Mouse (Mus musculus) testis, postnatal 10 days (tissue): ENCODE results near the gene Sfxn3.
A peak's percentile ranks its signal among the peaks of the same experiment; 100 is the strongest.

Source experiments
- DNase-seq: peaks from one replicate; pipeline ENCODE4 v3.0.0; 2021; ENCODE audit warnings: low spot score

The Sfxn3 gene

DNA sequence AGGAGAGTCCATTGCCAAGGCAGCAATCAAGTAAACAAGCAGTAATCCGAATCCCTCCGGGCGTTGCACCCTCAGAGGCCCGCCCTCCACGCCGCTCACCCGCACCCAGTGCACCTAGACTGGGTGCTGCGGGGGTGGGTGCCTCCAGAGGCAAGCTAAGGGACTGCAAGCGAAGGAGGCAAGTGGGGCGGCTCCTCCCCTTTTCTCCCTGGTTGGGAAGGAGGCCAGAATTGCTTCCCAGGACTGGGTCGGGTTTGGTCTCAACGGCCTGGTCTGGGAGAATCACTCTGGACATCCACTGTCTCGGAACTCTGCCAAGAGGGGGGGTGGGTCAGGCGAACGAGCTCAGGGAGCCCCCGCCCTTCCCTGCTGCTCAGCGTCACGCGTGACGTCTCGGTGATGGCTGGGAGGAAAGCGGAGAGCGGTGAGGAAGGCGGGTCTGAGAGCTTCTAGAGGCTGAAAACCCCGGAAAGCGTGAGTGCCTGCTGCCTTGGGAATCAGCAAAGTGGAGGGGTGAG is at the start of gene Sfxn3:
TSS of gene Sfxn3 (plus strand) at position 87 of the 518 bp plus-strand sequence.
- peak; percentile 98 for DNase-seq

DNA sequence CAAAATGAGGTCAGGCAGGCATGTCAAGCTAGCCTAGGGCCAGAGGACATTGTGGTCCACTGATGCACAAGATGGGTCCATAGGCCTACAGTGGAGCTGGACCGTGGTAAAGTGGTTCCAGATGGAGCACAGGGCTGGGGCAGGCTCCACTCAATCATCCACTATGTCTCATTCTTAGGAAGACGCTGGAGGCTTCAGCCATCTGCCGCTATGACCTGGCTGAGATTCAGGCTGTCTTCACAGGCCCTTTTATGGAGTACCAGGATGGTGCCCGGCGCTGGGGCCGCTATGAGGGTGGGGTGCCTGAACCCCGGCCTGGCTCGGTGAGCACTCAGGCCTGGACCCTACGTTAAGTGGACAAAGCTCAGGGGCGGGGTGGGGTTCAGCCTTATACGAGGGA is 49.5 kb upstream of the Sfxn3 start:
- DNase-seq: no peak

DNA sequence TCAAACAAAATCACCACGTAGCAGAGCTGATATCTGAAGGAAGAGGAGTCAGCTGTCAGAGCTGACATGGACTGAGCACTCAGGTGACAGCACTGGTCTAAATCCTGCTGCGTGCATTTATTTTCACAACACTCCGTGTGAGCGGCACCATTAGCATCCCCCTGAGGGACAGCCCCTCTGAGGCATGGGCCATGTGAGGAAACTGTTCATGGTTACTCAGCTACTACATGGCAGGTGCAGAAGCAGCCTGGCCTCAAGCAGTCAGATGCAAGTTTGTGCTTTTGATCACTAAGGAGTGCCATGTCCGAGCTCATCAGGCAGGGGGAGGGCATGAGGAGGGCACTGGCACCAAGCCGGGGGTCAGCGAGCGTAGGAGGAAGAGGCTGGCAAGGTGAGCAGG is 47.7 kb upstream of the Sfxn3 start:
- no peak for DNase-seq

DNA sequence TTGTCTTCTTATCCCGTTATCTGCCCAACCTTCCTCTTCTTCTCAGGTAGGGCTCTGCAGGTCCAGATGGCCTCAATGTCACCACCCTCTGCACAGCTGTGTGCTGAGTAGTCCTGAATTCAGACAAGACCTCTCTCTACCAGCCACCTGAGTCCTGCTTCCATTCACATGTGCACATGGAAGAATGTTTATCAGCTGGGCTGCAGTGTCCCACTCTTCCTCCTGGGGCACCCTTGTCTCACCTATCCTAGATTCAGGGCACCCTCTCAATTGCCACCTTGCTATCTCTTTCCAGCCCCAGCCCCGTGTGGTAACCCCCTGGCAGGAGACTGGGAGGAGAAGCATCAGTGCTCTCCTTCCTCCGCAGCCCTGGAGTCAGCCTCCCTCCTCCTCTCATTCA is 45.0 kb upstream of the Sfxn3 start:
- no peak for DNase-seq

DNA sequence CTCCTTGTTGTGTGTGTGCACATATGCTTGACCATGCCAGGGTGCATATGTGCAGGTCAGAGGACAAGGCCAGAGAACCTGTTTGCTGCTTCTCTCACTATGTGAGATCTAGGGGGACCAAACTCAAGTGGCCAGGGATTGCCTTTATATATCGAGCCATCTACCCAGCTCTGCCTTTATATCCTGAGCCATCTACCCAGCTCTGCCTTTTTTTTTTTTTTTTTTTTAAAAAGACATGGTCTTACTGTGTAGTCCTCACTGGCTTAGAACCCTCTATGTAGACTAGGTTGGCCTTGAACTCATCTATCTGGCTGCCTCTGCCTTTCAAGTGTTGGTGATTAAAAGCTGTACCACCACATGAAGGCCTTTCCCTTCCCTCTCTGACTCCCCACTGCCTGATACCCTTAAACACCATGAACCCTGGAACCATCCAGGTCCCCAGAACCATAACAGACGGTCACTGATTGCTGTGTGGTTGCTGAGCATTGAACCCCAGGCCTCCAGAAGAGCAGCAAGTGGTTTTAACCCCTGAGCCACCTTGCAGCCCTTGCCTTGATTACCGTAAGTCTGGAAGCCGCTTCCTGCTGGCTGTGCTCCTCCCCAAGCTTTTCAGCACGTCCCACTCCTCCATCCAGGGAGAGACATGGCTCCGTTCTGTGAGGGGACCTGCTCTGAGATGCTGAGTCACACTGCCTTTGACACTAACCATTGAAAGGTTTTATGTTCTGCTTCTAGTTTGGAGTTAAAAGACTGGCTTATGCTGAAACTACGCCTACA is 43.4 kb upstream of the Sfxn3 start:
- DNase-seq: no peak

DNA sequence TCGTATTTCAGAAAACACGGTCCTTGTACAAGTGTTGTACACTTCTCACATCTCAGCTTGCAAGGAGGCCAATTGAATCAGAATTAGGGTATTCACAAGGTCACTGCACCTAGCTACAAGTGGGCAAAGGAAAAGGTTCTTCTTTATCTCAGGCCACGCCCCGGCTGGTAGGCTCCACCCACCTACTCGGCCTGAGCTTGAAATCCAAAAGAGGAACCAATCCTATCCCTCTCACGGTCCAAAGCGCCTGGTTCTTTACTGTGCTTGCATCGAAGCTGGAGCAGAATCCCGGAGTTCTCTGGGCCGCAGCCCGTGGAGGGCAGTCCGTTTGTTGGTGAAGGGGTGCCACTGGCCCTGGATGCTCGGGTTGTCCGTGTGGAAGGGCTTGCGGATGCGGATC is 41.9 kb upstream of the Sfxn3 start, which contains the start of gene Twnk:
TSS of gene Twnk (plus strand) at position 220 of the 400 bp plus-strand sequence.
- peak; percentile 86 for DNase-seq

DNA sequence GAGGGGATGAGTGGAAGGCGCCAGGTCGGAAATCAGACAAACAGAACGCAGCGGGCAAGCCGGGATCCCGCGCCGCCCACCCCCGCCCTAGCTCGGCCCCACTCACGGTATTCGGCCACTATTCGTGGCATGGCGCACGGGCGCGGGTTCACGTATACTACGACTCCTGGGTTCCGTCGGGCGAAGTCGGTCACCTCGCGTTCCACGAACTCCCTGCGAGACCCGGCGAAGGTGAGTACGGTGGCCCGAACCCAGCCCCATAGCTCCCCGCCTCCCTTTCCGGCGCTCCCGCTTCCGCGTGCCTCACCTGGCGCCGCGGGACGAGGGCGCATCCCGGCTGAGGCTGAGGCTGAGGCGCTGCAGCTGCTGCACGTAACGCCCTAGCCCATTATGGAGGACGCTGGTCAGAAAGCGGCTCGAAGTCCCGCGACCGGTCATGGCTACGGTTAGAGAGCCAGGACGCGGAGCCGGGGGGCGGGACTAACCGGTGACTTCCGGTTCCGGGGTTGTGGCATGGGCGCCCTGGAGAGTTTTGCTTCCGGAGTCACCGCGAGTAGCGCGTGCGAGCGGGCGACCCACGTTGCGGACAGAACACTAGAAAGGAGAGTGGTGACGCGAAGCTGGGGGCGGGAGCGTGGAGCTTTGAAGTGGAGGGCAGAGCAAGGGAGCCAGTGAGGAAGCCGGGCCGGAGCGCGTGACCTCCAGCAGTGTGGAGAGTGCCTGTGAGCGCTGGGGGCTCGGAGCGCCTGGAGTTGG is 41.2 kb upstream of the Sfxn3 start, which contains the start of gene Mrpl43:
TSS of gene Mrpl43 (minus strand) at position 486 of the 756 bp plus-strand sequence.
- peak; percentile 99 for DNase-seq

DNA sequence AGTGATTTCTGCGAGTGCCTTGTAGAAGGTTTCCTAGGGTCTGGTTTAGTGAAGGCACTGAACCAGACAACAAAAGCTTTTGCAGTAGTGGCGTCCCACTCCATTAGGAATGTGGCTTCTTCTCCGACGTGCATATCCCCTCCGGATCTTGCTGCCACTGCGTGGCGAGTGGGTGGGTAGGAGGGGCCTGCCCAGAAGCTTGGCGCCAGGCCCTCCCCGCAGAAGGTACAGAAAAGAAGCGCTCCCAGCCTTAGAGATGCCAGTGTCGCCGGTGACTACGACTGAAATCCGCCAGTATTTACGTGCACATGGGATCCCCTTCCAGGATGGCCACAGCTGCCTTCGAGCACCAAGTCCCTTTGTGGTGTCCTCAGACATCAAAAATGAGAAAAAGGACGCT is 40.3 kb upstream of the Sfxn3 start:
- no peak for DNase-seq

DNA sequence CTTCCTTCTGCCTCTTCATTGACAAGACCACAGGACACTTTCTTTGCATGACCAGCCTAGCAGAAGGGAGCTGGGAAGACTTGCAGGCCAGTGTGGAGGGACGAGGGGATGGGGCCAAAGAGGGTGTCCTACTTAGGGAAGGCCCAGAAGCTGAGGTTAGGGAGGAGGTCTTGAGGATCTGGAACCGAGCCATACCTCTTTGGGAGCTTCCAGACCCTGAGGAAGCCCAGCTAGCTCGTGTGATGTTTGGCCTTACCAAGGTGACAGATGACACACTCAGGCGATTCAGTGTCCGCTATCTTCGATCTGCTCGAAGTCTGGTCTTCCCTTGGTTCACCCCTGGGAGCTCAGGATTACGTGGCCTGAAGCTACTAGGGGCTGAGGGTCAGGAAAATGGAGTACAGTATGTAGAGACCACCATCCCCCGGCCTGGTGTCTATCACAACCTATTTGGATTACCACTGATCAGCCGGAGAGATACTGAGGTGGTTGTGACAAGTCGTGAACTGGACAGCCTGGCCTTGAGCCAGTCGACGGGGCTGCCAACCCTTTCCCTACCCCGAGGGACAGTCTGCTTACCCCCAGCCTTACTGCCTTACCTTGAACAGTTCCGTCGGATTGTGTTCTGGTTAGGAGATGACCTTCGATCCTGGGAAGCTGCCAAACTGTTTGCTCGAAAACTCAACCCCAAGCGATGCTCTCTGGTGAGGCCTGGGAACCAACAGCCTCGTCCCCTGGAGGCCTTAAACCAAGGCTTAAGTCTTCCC is 39.7 kb upstream of the Sfxn3 start:
- DNase-seq: no peak

DNA sequence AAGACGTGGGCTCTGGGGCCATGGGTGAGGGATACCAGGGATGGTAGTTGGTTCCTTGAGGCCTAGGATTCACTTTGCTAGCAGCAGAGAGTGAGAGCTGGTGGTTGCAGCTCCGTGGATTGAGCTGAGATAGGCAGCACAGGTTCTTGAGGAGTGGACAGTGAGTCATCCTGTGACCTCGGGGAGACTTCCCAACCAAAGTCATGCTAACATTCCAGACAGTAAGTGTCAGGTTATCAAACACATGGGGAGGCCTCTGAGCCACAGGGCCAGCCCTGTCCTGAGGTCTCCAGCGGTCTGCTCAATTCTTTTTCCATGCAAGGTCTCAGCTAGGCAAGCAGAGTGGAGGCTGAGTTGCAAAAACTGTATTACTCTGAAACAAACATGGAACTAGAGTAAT is 36.7 kb upstream of the Sfxn3 start:
- no peak for DNase-seq

DNA sequence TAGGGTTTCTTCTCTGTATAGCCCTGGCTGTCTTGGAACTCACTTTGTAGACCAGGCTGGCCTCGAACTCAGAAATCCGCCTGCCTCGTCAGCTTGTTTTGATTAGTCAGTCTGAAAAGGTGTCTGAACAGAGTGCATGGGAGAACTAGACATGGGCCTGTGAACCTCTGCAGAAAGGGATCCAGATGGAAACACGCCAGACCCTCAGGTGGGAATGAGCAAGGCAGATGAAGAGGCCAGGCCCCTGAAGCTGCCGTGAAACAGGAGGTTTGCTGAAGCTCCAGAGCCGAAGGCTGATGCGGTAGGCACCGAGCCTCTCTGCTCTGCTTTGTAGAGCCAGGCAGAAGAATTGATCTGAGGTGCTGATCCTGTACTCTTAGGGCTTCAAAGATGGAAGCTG is 35.1 kb upstream of the Sfxn3 start:
- DNase-seq: peak; percentile 49

DNA sequence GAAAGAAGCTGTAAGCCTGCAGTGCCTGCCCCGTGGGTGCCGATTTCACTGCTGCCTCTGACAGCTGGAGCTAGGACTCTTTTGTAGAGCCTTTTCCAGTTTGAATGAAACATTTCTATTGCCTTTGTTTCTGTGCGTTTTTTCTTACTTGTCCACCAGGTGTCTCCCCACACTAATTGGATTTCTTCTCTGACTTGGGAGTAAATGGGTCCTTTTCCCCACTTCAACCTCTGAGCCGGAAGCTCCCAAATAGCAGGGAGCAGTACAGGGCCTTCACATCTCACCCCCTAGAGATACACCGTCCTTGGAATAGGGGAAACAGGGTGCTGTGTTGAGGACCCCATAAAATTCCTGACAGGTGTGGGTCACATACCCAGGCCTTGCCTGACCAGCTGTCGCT is 34.7 kb upstream of the Sfxn3 start:
- DNase-seq: no peak

DNA sequence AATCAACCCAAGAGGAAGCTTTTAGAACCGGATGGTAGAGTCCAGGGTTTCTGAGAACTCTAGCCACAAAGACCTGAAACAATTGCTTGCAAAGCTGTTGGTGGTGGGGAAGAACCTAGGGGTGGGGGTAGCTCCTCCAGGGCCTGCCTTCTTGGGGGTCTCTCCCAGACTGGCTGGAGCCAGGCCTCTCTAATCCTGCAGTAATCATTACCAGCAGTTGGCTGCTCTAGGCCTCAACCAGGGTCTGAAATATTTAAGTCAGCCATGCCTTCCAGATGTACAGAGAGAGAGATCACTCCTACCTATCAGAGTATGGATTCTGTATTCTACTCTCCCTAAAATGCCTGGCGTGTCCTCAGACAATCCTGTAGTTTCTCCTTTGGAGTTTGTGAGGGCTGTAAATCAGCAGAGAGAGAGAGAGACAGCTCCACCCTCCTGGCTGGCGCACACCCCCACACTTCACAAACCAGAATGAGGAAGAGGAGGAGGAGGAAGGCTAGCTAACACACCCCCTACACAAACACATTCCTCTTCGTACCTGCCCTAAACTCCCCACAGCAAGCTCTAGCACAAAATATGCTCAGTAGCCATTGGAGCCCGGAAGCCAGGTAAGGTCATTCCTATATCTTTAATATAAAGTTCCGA is 33.6 kb upstream of the Sfxn3 start:
- DNase-seq: no peak

DNA sequence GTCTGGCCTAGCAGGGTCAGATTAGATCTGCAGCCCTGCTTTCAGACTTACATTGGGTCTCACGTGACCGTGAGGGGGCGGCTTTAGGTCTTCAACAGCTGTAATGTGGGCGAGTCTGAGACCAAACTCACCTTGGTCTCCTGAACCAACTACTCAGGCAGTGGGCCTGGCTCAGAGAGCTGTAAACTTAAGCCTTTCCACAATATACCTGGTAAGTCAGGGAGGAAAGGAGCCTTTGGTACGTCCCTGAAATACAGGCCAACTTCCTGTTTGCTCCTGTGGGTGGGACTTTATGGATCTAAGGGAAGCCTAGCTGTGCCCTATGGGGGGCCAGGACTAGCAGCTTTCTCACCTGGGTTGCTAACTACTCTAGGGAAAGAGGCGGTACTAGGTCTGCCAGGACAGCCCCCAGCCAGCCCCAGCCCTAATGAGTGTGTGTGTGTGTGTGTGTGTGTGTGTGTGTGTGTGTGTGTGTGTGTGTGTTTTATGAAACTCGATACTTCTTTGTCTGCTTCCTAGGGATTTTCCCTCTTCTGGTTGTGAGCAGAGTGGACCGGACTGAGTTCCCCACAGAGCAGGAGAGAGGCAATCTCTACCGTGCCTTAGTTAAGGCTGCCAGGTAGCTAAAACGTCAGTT is 32.9 kb upstream of the Sfxn3 start, which contains the start of gene Lzts2:
TSS of gene Lzts2 (plus strand) at position 80 of the 637 bp plus-strand sequence.
- no peak for DNase-seq

DNA sequence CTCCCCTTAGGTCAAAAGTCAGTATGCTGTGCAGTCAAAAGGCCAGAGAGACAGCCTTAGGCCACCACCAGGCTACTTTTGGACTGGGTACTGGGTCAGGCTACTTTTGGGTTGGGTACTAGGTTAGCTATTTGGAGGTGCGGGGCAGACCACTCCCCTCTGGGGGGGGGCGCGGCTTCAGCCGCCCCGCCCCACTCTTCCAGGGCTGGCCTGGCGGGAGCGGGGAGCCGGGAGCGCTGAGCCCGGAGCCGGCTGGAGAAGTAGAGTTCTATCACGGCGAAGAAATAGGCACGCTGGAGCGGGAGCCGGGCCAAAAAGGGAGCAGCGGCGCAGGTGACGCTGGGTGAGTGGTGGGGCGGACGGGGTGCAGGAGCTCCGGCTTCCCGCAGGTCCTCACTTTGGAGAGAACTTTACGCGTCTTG is 32.3 kb upstream of the Sfxn3 start:
- peak; percentile 84 for DNase-seq

DNA sequence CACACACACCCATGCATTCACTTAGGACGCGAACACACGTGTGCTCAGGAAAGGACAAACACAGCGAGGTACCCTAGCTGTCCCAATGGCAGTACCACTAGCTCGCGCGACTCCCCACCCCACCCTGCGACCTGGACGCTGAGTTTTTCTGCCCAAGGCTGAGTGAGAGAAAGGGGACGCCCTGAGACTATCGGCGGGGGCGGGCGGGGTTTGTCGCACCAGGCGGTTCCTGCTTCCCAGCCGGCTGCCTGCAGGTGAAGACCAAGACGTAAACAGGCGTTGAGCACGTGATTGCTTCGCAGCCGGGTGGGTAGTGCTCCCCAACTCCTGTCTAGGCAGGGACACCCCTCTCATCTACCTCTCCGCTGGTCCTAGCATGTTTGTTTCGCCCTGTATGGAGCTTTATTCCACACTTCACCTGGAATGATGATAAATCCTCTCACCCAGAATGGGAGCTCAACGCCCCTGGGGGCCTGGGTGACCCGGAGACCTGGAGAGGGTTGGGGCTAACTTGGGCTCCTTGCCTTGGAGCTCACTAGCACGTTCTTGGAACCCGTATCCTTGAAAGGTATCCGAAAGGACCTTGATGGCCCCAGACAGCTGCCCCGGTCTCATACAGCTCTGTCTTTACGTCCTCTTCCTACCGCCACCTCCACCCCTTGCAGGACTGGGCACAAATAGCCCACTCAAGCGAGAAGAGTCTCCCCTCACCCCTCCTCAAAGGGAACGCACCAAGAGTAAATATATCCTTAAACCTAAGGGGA is 31.6 kb upstream of the Sfxn3 start:
- DNase-seq: peak; percentile 83

DNA sequence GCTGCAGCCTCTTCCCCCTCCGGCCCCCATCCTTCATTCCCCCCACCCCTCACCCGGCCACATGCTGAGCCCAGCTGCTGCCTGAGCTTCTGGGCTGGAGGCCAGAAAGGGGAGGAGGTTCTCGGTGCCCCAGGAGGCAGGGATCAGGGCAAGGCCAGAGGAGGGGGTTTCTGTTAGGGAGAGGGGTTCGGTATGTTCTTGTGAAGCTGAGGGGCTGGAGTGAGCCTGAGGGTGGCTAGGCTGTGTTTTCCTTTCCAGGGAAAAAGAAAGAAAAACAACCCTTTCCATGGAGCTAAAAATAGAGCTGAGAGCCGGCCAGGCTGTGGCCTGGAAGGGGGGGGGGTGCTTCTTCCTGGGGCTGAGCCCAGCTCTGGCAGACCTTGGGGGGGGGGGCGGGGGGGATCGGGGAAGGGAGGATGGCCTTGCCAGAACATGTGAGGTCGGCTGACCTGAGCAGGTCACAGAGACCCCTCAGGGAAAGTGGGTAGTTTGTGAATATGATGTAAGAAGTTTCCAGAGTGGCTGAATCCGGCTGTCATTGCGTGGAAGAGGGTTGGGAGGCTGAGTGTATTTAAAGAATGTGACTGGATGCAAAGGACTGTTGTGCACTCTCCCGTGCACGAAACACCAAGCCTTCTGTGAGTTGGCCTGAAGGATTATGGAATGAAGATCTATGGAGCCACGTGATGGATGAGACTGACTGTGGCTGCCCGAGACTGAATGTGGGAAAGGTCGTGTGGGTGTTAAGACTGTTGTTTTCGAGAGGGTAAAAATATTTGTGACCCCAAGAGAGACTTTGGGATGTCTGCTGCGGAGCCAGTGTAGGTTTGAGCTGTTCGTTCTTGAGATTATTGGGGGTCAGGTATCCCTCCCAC is 30.7 kb upstream of the Sfxn3 start:
- DNase-seq: peak; percentile 91

DNA sequence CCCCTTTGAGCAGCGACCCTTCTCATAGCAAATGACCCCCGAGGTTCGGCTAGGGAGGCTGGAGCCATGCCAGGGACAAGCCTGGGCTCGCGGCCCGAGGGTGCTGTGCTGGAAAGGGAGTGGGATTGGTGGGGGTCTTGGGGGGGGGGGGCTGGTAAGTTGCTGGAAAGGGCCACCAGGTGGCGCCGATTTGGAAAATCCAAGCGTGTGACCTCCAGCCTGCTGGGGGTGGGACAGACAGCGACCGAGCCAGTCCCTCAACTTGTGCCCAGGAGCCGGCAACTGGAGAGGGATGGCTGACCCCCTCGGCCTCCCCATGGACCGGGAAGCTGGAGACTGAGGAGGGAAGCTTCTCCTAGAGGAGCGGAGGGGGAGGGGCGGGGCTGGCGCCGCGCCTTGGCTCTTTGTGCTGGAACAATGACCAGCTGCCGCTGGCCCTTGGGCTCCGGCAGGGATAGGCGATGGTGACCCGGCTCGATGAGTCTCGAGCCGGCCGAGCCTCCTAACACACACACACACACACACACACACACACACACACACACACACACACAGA is 30.0 kb upstream of the Sfxn3 start:
- peak; percentile 93 for DNase-seq

DNA sequence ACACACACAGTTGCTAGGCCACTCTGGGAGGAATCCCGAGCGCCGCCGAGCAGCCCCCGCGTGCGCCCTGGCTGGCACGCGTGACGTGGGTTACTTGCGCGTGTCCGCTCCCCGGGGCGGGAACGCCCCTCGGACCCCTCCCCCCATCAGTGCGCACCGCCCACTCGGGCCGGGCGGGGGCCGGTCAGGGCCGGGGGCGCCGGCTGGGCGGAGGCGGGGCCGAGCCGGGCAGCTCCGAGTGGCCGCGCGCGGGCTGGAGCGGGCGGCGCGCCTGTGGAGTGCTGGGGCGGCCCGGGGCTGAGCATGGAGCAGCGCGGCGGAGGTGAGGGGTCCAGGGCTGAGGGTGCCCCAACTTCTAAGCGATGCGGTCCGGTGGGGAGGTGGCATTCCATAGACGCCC is 29.4 kb upstream of the Sfxn3 start:
- peak; percentile 95 for DNase-seq
